Mouse (Mus musculus) adrenal gland, postnatal 25 days (tissue): ENCODE measurements around the gene Fgf14. TPM values are rescaled to one million over a fixed set of nuclear protein-coding genes. Genes with fewer than 3 reads are reported as not detected.
"Not testable (repeated sequence)": the region's sequence is repeated elsewhere in the genome, so short reads cannot be mapped to it uniquely, and the experiment has no call there.

ENCODE experiments used
- DNase-seq: peaks from one replicate; pipeline ENCODE4 v3.0.0; 2021; ENCODE audit warnings: mixed read lengths
- long read RNA-seq: library from polyadenylated mRNA; stranded (forward); transcript quantifications from one replicate; pipeline ENCODE4 v2.0.0, GENCODE M21; 2021
- total RNA-seq: library from RNA; stranded (reverse); gene quantifications from 2 replicates; pipeline ENCODE4 v1.2.3, GENCODE M21; 2021

Fgf14 gene
- 0.67 and 1.1 TPM in 2 replicates for total RNA-seq
- long read RNA-seq = 0 reads

DNA sequence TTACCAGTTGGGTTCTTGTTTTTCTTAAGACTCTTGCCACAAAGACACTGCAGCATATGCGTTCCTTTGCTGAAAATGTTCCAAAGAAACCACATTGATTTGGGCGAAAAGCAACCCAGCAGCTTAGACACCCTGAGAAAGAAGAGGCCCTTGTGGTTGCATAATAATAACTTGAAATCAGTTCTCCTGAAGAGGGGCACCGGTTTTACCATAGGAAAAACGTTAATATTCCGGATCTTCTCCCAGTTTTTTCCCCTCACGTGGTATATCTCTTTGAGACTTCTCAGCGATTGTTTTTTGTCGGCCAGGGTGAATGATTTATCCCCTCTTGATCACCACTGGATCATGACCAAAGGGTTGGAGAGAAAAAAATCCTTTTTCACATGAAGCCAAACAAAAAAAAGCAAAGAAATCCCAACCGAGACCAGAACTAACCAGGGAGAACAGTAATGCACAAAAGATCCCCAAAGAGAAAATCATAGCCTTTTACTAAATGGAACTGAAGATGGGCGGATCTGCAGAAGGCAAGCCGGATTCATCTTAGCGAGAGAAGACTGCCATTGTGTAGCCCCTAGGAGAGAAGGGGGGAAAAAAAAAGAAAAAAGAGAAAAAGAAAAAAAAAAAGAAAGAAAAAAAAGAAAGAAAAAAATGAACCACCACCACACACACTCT, at the start of gene Fgf14:
Gene Fgf14, minus strand, starts transcription at position 622 of the 672 bp plus-strand sequence.
- DNase-seq = no peak

GRCm38 (mm10) chr14:124677379-124677778, 452 bp upstream of the Fgf14 start:
- no peak for DNase-seq

- peak; percentile 5 for DNase-seq
Measured at GRCm38 (mm10) chr14:124675654-124676505, 1.0 kb downstream of the Fgf14 start.

- peak; percentile 2 for DNase-seq
Measured at GRCm38 (mm10) chr14:124675142-124675653, 1.7 kb downstream of the Fgf14 start.

- DNase-seq = no peak
Measured at GRCm38 (mm10) chr14:124674536-124675141, 2.3 kb downstream of the Fgf14 start.

DNA sequence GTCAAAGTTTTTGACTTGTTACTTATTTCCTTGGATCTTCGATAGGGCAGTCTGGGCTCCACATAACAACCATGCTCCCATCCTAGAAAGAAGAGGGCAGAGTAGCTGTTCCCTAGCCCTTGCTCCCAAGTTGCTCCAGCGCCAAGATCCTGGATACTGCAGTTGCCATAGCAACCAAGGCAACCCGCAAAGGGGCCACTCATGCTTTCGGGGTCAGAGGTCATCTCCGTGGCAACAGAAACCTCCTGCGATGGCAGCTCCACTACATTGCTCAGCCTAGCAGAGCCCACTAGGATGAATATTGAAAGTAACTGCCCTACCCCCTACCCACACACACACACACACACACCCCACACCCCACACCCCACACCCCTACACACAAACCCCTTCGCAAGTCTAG, 7.2 kb downstream of the Fgf14 start:
- peak; percentile 6 for DNase-seq

DNA sequence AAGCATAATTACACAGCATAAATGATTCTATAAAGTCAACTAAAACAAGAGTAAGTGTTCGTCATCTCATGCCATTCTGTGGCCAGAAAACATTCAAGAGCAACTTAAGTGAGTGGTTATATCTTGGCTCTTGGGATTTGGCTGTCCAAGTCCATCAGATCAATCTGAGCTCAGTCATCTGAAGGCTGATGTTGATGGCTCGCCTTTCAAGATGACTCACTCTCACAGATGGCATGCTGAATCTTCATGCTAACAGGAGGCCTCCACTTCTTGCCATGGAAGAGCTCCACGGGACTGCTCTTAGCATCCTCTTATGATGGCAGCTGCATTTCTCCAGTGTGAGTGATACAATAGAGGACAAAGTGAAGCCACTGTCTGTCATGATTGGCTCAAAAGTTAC, 34.1 kb downstream of the Fgf14 start:
- DNase-seq = no peak

DNA sequence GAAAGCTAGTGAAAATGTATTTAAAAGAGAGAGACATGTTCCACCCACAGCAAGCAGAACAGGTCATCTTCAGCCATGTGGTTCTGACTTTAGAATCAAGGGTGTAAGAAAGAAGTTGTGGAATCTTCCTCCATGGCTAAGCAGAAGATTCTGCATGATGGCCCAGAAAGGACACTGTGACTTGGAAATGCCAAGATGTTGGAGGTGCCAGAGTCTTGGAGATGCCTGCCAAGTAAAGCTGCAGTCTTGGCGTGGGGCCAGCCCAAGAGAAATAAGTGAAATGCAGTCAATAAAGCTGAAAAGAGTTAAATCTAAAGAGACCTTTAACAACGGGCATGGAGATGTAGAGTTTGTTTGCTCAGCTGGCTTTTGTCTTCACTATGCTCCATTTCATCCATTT, 42.0 kb downstream of the Fgf14 start:
- DNase-seq = peak; percentile 10

GRCm38 (mm10) chr14:124613473-124613872, 63.5 kb downstream of the Fgf14 start:
- no peak for DNase-seq

DNA sequence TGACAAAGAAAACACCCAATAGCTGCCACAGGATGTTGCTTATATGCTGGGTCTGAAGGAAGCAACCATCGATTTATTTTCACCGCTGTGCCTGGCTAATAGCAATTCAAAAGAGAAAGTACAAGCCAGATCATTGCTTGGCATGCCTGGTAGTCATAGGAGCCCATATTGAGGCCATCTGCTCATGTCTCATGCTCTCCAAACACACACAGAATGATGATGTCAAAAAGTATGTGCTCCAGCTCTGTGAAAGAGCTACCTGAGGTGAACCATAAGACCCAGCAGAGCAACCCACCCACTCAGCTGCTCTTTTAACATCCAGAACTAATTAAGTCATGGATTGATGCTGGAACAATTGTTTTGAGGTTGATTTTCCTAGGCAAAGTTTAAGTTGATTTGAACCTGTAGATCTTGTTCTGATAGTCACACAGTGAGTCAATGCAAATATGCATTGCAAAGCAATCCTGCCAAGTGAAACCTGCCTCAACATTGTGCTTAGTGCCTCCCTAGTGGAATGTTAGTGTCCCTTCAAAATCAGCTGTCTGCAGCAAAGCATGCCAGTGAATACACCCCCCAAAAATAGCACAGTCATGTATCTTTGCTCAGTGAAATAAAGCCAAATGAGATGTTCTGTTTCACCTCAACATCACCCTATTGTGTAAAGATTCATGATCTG, 70.8 kb downstream of the Fgf14 start:
- no peak for DNase-seq

DNA sequence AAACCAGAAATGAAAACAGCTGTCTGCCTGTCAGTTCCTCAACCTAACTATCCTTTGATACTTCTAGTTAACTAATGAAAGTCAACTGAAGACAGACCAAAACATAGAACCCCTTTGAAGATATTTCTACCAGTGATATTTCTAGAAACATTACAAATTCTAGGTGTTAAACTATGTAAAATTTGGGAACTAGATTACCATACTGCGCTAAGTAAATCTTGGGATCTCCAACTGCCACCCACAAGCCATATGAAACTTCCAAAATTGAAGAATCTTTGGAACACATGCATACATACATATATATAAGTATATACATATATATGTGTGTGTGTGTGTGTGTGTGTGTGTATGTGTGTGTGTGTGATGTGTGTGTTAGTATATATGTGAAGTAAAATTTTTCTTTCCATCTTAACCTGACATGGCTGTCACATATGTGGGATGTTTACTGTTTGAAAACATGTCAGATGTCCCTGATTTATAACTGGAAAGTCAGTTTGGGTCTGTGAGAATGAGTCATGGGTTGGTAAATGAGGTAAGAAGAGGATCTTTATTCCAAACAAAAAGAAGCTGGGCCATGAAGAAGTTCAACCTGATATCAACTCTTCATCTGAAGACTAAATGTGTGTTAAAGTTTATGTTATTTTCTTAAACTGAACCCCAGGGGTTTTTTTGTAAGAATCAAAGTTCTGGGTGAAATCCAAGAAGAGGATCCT, 71.7 kb downstream of the Fgf14 start:
- DNase-seq = no peak

- DNase-seq = no peak
Measured at GRCm38 (mm10) chr14:124576571-124576970, 100.4 kb downstream of the Fgf14 start.

- DNase-seq = no peak
Measured at GRCm38 (mm10) chr14:124575130-124575885, 101.6 kb downstream of the Fgf14 start.

- DNase-seq = no peak
Measured at GRCm38 (mm10) chr14:124566445-124566844, 110.5 kb downstream of the Fgf14 start.

DNA sequence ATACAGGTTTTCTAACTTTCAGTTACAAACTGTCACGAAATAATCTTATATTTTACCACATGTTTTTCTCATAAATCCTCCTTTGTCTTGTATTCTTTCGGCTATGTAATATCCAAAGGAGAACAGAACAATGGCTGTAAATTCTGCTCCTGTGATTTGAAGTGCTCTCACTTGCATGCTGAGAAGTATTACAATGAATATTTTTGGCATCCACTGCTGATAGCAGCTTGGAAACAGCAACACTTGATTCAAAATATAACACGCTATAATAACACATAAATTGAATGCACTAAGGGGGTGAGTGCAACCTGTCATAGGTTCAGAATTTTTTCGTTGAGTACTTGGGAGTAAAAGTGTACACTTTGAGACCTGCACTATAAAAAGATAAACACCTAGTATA, 115.4 kb downstream of the Fgf14 start:
- no peak for DNase-seq

DNA sequence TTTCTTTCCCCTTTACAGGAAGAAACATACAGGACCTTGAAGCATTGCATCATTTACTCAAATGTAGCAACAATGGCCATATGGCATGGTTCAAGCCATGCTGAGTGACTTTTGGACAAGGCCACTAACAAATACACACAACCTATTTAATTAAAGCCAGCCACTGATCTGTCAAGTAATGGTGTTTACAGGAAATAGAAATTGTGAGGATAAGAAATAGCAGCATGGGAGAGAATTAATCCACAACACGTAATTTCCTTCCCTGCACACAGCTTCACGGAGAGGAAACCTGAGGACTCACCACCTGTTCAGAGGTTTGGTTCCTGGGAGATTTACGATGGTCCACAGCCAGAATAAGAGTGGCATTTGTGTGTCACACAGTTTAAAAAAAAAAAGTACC, 140.8 kb downstream of the Fgf14 start:
- no peak for DNase-seq

- not testable (repeated sequence) for DNase-seq
Measured at GRCm38 (mm10) chr14:124535376-124535775, 141.6 kb downstream of the Fgf14 start.

DNA sequence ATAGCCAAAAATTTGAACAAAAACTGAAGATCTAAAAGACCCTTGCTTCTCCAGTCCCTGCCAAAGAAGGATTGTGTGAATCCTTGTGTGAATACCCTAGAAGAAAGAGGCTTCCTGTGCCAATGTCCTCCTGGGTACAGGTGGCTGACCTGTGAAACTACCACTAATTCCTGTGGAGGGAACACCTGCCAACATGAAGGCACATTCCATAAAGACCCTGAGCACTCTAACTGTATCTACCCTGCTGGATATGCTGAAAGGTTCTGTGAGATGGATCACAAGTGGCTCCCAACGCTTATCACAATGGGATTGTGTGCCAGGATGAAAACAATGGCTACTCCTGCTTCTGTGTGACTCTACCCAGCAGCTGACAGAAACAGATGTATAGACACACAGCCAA, 144.9 kb downstream of the Fgf14 start:
- DNase-seq = no peak

GRCm38 (mm10) chr14:124512009-124512408, 164.9 kb downstream of the Fgf14 start:
- DNase-seq = no peak

- DNase-seq = no peak
Measured at GRCm38 (mm10) chr14:124488971-124489370, 188.0 kb downstream of the Fgf14 start.

DNA sequence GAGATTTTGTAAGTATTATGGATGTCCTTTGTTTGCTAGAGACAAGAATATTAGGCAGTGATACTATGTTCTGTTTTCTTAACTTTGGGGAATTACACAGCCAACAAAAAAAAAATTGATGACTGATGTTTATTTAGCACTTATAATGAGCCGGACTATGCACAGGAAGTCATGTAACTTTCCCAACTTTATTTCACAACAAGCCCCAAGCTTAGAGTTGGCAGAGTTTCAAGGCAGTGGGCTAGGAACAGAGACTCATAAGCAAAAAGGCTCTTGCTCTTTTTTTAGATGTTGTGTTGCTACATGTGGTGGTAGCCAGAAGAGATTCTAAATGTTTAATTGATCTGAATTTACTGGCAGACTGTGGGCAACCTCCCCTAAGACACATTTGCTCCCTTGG, 191.7 kb downstream of the Fgf14 start:
- no peak for DNase-seq
